Mouse (Mus musculus) neural tube, embryonic 15.5 days (tissue): ENCODE measurements around the gene Trim60. TPM values are rescaled to one million over a fixed set of nuclear protein-coding genes. Genes with fewer than 3 reads are reported as not detected.

ENCODE experiments used
- ATAC-seq: fragments of 200-750 bp; cut with Nextera tagmentation; 2 replicates; pipeline ENCODE4 v1.8.0; 2017; ENCODE audit warnings: mild to moderate bottlenecking, moderate TSS enrichment, moderate library complexity; ENCODE audit not compliant: low FRiP score
- H3K27ac ChIP-seq: fragments of 300-500 bp; sonication (generic); replicated peaks from 2 replicates; pipeline ENCODE4 v1.5.1; 2015; ENCODE audit warnings: mild to moderate bottlenecking, inconsistent platforms
- H3K27me3 ChIP-seq: fragments of 300-500 bp; sonication (generic); replicated peaks from 2 replicates; pipeline ENCODE4 v1.6.1; 2015; ENCODE audit warnings: inconsistent platforms
- H3K36me3 ChIP-seq: fragments of 300-500 bp; sonication (generic); 2 replicates; pipeline ENCODE4 v1.6.1; 2015; ENCODE audit warnings: inconsistent platforms
- H3K4me1 ChIP-seq: fragments of 300-500 bp; sonication (generic); 2 replicates; pipeline ENCODE4 v1.6.1; 2015; ENCODE audit warnings: inconsistent platforms
- H3K4me2 ChIP-seq: fragments of 300-500 bp; sonication (generic); 2 replicates; pipeline ENCODE4 v1.6.1; 2015; ENCODE audit warnings: inconsistent platforms, mild to moderate bottlenecking, moderate library complexity
- H3K4me3 ChIP-seq: fragments of 300-500 bp; sonication (generic); replicated peaks from 2 replicates; pipeline ENCODE4 v1.5.1; 2015; ENCODE audit warnings: mild to moderate bottlenecking, inconsistent platforms
- H3K9ac ChIP-seq: fragments of 300-500 bp; sonication (generic); replicated peaks from 2 replicates; pipeline ENCODE4 v1.6.1; 2015; ENCODE audit warnings: mild to moderate bottlenecking, inconsistent platforms
- H3K9me3 ChIP-seq: fragments of 300-500 bp; sonication (generic); replicated peaks from 2 replicates; pipeline ENCODE4 v1.6.1; 2016; ENCODE audit warnings: inconsistent platforms
- WGBS: fragments of 180-500 bp; shearing (Covaris S2); methylation state at CpG from one replicate; pipeline ENCODE4 v1.1.7; 2015; ENCODE audit warnings: mixed read lengths; 5-methylcytosine and 5-hydroxymethylcytosine counted together
- polyA plus RNA-seq: library from polyadenylated mRNA; unstranded; fragments of >200 nt; fragmentation: Nextera tagmentation; extraction: Ambion mirVana; gene quantifications from 2 replicates; pipeline ENCODE4 v1.2.1, GENCODE M21; 2015

Trim60 gene
- polyA plus RNA-seq = not detected in 2 replicates

DNA sequence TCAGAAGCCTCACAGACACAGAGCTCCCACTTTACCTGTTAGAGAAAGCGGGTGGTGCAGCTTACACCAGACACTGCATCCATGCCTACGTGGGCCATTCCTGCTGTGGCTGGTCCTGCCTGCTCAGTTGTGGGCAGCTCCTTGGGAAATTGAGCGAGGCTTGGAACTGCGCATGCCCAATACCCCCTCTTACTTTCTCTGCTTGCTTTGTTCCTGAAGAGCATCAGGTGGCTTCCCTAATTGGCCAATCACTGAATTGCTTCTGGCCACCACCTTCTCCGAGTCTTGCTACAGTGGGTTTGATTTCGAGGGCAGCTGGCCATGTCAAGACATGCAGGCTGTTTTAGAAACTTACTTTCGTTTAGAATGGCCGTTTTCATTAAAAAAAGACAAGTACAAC lies at the start of gene Trim60, which contains the start of gene Trim61:
TSS of gene Trim60 (minus strand) at position 162 of the 400 bp plus-strand sequence.
TSS of gene Trim61 (minus strand) at position 101 of the 400 bp plus-strand sequence.
- Histone ChIP-seq H3K27ac (no peak within 1 kb of the TSS), H3K9me3 (no peaks in the 10 kb centered on the region), H3K9ac (no peak within 1 kb of the TSS), H3K36me3 (no peaks in the 10 kb centered on the region), H3K4me2 (no peak within 1 kb of the TSS), H3K4me3 (no peak within 1 kb of the TSS), H3K27me3 (no peaks in the 10 kb centered on the region), H3K4me1 (no peaks in the 10 kb centered on the region)
- 90% methylated on average over 8 of the region's 8 CpGs for WGBS
- ATAC-seq = no peak

DNA sequence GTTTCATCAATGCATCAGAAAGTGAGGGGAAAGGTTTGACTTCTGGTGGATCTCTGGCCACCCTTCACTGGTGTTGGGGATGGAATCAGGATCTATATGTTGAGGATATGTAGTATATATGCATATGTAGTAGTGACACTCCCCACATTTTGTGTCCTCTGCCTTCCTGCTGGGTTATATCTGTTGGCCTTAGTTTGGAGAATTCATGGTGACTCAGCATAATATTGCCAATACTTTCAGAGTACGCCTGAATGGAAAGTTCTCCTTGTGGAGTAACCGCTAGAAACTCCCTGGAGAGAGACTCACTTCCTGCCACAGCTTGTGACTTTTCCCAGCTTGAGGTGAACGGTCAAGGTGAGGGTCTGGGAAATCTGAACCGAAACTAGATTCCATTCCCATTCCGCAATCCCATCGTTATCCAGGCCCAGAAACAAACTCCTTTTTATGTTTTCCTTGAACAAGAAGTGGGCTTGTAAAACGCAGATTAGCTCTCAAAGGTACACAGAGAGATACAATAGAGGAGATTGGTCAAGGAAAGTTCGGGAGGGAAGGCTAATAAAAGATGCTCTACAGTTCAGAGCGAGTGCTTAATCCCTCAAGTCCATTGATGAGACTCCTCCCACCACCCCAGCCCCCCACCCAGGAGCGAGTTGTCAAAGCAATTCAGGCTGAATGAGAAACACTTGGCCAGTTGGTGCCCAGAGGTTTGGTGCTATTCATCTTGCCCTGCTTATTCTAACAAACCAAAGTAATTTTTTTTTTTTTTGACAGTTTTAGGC lies 49.5 kb upstream of the Trim60 start:
- no peaks in the 10 kb centered on the region for H3K27me3 ChIP-seq
- no peak overlapping the region for H3K4me2 ChIP-seq
- no peak overlapping the region for H3K4me3 ChIP-seq
- no peak overlapping the region for H3K27ac ChIP-seq
- no peaks in the 10 kb centered on the region for H3K36me3 ChIP-seq
- H3K4me1 ChIP-seq = no peaks in the 10 kb centered on the region
- no peak for ATAC-seq
- 20% methylated on average over 10 of the region's 10 CpGs for WGBS
- no peaks in the 10 kb centered on the region for H3K9me3 ChIP-seq
- H3K9ac ChIP-seq = no peak overlapping the region

DNA sequence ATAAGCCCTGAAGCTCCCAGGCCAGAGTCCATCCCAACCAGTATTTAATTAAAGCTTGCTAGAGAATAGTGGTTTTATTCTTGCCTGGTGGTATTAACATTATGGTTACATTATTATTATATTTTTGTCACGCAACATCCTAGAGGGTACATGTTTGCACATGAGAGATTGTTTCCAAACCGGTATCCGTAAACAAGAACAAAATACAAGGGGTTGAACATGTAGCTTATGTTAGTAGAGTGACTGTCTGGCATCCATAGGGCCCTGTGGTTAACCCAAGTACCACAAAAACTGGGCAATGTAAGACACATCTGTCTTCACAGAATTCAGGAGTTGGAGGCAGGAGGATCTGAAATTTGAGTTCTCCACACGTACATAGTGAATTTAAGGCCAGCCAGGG lies 48.6 kb upstream of the Trim60 start:
- H3K36me3 ChIP-seq = no peaks in the 10 kb centered on the region
- H3K4me1 ChIP-seq = no peaks in the 10 kb centered on the region
- no peaks in the 10 kb centered on the region for H3K27me3 ChIP-seq
- H3K27ac ChIP-seq = no peak overlapping the region
- H3K4me2 ChIP-seq = no peak overlapping the region
- H3K9ac ChIP-seq = no peak overlapping the region
- ATAC-seq = no peak
- WGBS = 94% methylated on average over 4 of the region's 4 CpGs
- no peak overlapping the region for H3K4me3 ChIP-seq
- H3K9me3 ChIP-seq = no peaks in the 10 kb centered on the region

DNA sequence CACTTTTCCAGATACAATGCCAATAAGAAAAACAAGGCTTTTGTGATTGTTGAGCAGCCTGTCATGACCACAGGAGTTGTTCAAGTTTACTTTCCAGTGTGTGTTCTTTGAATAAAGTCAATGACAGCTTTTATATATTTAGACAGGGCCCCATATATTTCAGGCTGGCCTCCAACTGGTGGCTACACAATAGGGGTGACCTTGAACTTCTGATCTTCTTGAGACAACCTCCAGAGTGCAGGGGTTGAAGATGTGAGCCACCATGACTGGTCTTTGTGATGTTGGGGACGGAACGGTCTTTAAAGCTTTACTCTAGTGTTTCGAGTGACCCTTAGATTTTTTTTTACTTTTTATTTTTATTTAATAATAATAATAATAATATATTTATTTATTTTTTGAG lies 47.2 kb upstream of the Trim60 start:
- Histone ChIP-seq H3K4me1 (no peaks in the 10 kb centered on the region), H3K4me2 (no peak overlapping the region), H3K4me3 (no peak overlapping the region), H3K9ac (no peak overlapping the region), H3K27me3 (no peaks in the 10 kb centered on the region), H3K27ac (no peak overlapping the region), H3K36me3 (no peaks in the 10 kb centered on the region), H3K9me3 (no peaks in the 10 kb centered on the region)
- no peak for ATAC-seq
- WGBS = 94% methylated on average over 3 of the region's 3 CpGs

DNA sequence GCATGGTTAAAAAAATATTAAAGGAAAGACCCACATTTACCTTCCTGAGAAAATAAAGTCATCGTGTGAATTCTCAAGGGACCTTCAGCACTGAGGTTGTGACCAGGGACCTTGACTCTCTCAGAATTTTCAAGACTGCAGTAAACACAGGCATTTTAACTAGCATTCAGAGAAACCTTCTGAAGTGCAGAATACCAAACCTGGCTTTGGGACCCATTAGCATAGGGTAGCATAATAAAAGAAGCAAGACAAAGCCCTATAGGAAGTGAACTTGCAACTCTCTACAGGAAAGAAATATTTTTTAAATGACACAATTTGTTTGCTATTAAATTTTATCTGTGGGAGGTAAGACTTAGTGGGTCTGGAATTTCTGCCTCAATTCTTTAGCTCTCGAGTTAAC lies 45.7 kb upstream of the Trim60 start:
- ATAC-seq = no peak
- WGBS = 47% methylated on average over 2 of the region's 2 CpGs

DNA sequence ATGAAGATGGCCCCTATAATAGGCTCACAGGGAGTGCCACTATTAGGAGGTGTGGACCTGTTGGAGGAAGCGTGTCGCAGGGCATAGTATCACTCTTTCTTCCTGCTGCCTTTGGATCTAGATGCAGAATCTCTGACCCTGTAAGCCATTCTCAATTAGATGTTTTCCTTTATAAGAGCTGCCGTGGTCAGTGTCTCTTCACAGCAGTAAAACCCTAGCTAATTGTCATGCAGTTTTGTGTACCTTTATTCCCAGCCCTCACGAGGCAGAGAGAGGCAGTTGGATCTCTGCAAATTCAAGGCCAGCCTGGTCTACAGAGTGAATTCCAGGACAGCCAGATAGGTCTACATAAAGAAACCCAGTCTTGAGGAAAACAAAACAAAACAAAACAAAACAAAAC lies 43.8 kb upstream of the Trim60 start:
- Histone ChIP-seq H3K36me3 (no peaks in the 10 kb centered on the region), H3K4me1 (no peaks in the 10 kb centered on the region), H3K4me2 (no peak overlapping the region), H3K27ac (no peak overlapping the region), H3K4me3 (no peak overlapping the region), H3K9me3 (no peaks in the 10 kb centered on the region), H3K9ac (no peak overlapping the region), H3K27me3 (no peaks in the 10 kb centered on the region)
- 57% methylated on average over 4 of the region's 4 CpGs for WGBS
- ATAC-seq = no peak

More for the DNA sequence above, 45.7 kb upstream of the Trim60 start:
- H3K9ac ChIP-seq = no peak overlapping the region
- no peaks in the 10 kb centered on the region for H3K4me1 ChIP-seq
- H3K27me3 ChIP-seq = no peaks in the 10 kb centered on the region
- H3K36me3 ChIP-seq = no peaks in the 10 kb centered on the region
- H3K9me3 ChIP-seq = no peaks in the 10 kb centered on the region
- no peak overlapping the region for H3K4me2 ChIP-seq
- H3K4me3 ChIP-seq = no peak overlapping the region
- H3K27ac ChIP-seq = no peak overlapping the region

DNA sequence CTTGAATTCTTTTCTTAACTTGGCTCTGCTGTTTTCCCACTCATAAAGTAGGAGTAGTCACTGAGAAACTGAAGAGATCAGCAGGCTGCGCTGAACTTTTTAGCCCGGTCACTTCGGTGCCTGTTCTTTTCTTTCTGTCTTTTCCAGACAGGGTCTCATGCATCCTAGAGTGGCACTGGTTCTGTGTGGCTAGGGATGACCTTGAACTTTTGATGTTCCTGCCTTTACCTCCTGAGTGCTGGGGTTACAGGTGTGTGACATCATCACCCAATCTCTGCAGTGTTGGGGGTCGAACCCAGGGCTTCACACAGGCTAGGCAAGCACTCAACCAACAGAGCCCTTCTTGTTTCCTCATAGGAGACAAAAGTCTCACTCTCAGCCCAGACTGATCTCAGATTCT lies 38.3 kb upstream of the Trim60 start:
- no peaks in the 10 kb centered on the region for H3K36me3 ChIP-seq
- H3K9me3 ChIP-seq = no peaks in the 10 kb centered on the region
- no peaks in the 10 kb centered on the region for H3K27me3 ChIP-seq
- H3K4me2 ChIP-seq = no peak overlapping the region
- 95% methylated on average over 4 of the region's 4 CpGs for WGBS
- H3K9ac ChIP-seq = no peak overlapping the region
- no peak overlapping the region for H3K4me3 ChIP-seq
- no peak overlapping the region for H3K27ac ChIP-seq
- H3K4me1 ChIP-seq = peaks cover 6% of the 10 kb centered on the region; the same call in 1 of the 2 replicates
- ATAC-seq = no peak

DNA sequence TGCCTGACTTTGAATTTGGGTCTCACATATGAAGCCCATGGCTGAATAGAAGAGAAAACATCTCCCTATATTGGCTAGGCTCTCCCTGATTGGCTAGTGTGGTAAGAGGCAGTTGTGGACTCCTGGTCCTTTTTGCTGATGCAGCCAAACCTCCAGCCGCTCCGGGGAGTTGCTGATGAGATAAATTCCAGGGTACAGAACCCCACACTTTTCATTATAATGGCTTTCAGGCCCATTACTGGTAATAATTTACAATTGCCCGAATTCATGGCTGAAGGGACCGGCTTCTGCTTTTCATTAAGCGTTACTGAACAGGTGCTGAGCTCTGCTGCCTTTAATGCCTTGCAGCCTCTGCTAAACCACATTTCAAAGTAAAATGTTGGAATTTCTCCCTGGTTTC lies 35.6 kb upstream of the Trim60 start:
- Histone ChIP-seq H3K9ac (no peak overlapping the region), H3K4me3 (no peak overlapping the region), H3K9me3 (no peaks in the 10 kb centered on the region), H3K4me2 (no peak overlapping the region), H3K27me3 (no peaks in the 10 kb centered on the region), H3K27ac (no peak overlapping the region; the same call in 1 of the 2 replicates), H3K36me3 (no peaks in the 10 kb centered on the region), H3K4me1 (peaks cover 6% of the 10 kb centered on the region; the same call in 1 of the 2 replicates)
- 0 out of 2 replicates have a peak, but pooled peaks have one; percentile 49 for ATAC-seq
- 17% methylated on average over 5 of the region's 5 CpGs for WGBS

DNA sequence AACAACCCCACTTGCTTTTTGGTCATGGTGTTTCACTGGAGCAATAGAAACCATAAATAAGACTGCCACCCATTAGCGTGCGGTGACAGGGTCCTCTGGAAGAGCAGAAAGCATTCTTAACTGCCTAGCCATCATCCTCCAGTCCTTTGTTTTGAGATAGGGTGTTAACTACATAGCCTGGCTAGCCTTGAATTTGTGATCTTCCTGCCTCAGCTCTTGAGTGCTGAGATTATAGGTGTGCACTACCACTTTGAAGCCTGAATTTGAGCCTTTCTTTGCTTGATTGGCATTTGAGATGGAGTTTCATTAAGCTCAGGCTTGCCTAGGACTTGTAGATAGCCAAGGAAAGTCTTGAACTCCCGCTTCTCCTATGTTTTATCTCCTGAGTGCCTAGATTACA lies 35.2 kb upstream of the Trim60 start:
- ATAC-seq = no peak
- Histone ChIP-seq H3K4me3 (no peak overlapping the region), H3K27ac (no peak overlapping the region; the same call in 1 of the 2 replicates), H3K9me3 (no peaks in the 10 kb centered on the region), H3K4me2 (no peak overlapping the region), H3K9ac (no peak overlapping the region), H3K4me1 (peaks cover 6% of the 10 kb centered on the region; the same call in 1 of the 2 replicates), H3K27me3 (no peaks in the 10 kb centered on the region), H3K36me3 (no peaks in the 10 kb centered on the region)
- WGBS = 44% methylated on average over 3 of the region's 3 CpGs

DNA sequence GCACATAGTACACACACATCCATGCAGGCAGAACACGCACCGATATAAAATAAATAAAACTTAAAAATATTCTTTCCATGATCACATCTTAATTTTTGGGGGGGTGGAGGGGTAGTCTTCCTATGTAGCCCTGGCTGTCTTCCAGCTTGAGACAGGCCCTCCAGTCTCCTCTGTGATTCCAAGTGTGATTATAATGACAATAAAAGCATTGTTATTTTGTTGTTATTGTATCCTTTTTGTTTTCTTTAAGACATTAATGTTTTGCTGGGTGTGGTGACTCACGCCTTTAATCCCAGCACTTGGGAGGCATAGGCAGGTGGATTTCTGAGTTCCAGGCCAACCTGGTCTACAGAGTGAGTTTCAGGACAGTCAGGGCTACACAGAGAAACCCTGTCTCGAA lies 29.4 kb upstream of the Trim60 start:
- Histone ChIP-seq H3K9me3 (no peaks in the 10 kb centered on the region), H3K9ac (no peak overlapping the region), H3K27ac (no peak overlapping the region), H3K4me2 (no peak overlapping the region), H3K4me3 (no peak overlapping the region), H3K4me1 (no peaks in the 10 kb centered on the region), H3K27me3 (no peaks in the 10 kb centered on the region), H3K36me3 (no peaks in the 10 kb centered on the region)
- 89% methylated on average over 4 of the region's 4 CpGs for WGBS
- ATAC-seq = no peak

DNA sequence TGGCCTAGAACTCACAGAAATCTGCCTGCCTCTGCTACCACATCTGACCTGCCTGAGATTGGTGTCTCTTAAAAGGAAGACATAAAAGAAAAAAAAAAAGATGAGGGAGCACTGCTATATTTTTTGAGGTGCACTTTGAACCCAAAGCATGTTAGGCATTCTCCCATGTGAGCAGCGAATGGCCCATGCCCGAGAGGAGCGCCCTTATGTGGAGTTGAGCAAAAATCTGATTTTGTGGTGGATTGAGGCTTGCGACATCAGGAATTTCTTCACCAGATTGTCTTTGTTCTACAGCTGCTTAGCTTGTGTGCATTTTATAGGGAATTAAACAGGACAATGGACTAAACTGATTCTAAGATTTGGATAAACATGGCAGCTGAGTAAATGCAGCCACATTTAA lies 28.8 kb upstream of the Trim60 start:
- Histone ChIP-seq H3K9ac (no peak overlapping the region), H3K27me3 (no peaks in the 10 kb centered on the region), H3K4me2 (no peak overlapping the region), H3K36me3 (no peaks in the 10 kb centered on the region), H3K9me3 (no peaks in the 10 kb centered on the region), H3K4me1 (no peaks in the 10 kb centered on the region), H3K27ac (no peak overlapping the region), H3K4me3 (no peak overlapping the region)
- no peak for ATAC-seq
- 95% methylated on average over 4 of the region's 4 CpGs for WGBS

DNA sequence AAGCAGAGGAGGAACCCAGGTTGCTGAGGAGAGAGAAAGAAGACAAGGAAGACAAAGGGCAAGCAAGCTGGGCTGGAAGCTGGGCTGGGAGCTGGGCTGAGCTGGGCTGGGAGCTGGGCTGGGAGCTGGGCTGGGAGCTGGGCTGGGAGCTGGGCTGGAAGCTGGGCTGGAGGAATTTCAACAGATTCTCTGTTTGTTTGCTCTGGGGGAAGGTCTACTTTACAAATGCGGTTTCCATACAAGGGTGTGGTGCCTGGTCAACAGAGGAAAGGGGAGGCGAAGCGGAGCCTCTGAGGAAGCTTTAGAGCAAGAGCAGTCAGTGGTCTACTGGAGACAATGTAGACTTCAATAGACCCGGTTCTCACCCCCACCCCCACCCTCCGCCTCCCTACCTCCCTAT lies 28.2 kb upstream of the Trim60 start:
- Histone ChIP-seq H3K27me3 (no peaks in the 10 kb centered on the region), H3K9me3 (no peaks in the 10 kb centered on the region), H3K4me1 (no peaks in the 10 kb centered on the region), H3K4me2 (no peak overlapping the region), H3K4me3 (no peak overlapping the region), H3K36me3 (no peaks in the 10 kb centered on the region), H3K9ac (no peak overlapping the region), H3K27ac (no peak overlapping the region)
- WGBS = 36% methylated on average over 5 of the region's 5 CpGs
- no peak for ATAC-seq
